ENCODE assay signal across 8 mouse cellular contexts in the genomic region with DNA sequence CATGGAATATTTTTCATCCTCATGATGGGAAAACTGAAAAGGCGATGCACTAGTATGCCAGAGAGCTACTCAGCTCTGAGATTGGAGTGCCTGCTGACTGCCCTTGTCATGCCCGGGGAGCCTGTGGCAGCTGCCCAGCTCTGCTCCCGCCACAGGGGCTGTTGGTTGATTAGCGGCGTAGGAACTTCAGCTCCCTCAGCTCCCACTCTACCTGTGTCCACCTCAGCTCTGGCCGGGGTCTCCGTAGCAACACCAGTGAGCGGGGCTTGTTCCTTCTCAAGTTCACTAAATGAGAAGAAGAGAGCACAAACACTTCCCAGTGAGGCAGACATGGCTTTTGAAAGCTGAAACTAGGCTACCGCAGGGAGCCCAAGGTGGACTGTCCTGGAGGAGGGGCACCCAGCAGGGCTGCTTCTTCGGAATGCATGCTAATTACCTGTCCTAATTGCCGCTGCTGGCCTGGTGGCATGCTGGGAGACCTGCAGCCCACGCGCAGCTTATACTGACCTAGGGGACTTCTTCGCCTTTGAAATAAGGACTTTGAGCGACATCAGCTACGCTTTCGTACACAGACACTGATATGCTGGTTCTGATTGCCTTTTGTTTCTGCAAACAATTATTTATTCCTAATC.
DNase-seq lines count a peak whose midpoint lies in the region; ATAC-seq and TF ChIP-seq lines count a peak whose summit lies in the region.

No protein-coding gene starts in this region.

- H3K27me3 ChIP-seq in liver, adult 2 months (ENCODE audit: control insufficient read depth, insufficient read depth, low read length): peaks cover 8% of the 10 kb centered on the region; the same call in 1 of the 2 replicates
- peaks cover 30% of the 10 kb centered on the region for H3K27me3 ChIP-seq in embryonic facial prominence, embryonic 10.5 days (replicated peaks; ENCODE audit: low read depth, poor library complexity, severe bottlenecking)
- H3K27me3 ChIP-seq in hindbrain, embryonic 14.5 days (ENCODE audit: control insufficient read depth, insufficient read depth, low read length): no peaks in the 10 kb centered on the region
- no peaks in the 10 kb centered on the region for H3K27me3 ChIP-seq in midbrain, embryonic 15.5 days (replicated peaks)

- no peaks in the 10 kb centered on the region for H3K79me2 ChIP-seq in liver, adult 2 months (ENCODE audit: control insufficient read depth, insufficient read depth, low read length)

- DNase-seq in liver, adult 2 months (ENCODE audit: extremely low read depth, low read depth, low spot score): no peak
- DNase-seq in liver: no peak
- peak; percentile 41 for DNase-seq in embryonic facial prominence, embryonic 10.5 days (ENCODE audit: low spot score)
- no peak for DNase-seq in hindbrain, embryonic 14.5 days (ENCODE audit: low spot score)
- no peak for DNase-seq in right cerebral cortex, adult 18-20 months
- no peak for DNase-seq in layer of hippocampus, adult 18-20 months (ENCODE audit: low spot score in 2 of 2)
- DNase-seq in layer of hippocampus, adult 11-12 months (ENCODE audit: low spot score): no peak

- peak overlapping the region; percentile 17; the same call in 1 of the 2 replicates for H3K4me3 ChIP-seq in liver, adult 2 months (ENCODE audit: insufficient read depth, low read depth, low read length)
- H3K4me3 ChIP-seq in embryonic facial prominence, embryonic 10.5 days: peak overlapping the region; percentile 44
- no peak overlapping the region for H3K4me3 ChIP-seq in hindbrain, embryonic 14.5 days (replicated peaks; ENCODE audit: low read length)
- no peak overlapping the region for H3K4me3 ChIP-seq in midbrain, embryonic 15.5 days

- TF ChIP-seq POLR2A in liver, adult 2 months (IDR thresholded peaks at IDR 0.05; ENCODE audit: extremely low read depth, insufficient read depth, low read length): no peak

- no peak for ATAC-seq in hindbrain, embryonic 14.5 days (ENCODE audit: low FRiP score)
- ATAC-seq in midbrain, embryonic 15.5 days (replicated peaks): peak; percentile 66

- no peaks in the 10 kb centered on the region for H3K9me3 ChIP-seq in embryonic facial prominence, embryonic 10.5 days
- no peaks in the 10 kb centered on the region for H3K9me3 ChIP-seq in hindbrain, embryonic 14.5 days (ENCODE audit: control insufficient read depth, low read length)
- H3K9me3 ChIP-seq in midbrain, embryonic 15.5 days: no peaks in the 10 kb centered on the region

- H3K27ac ChIP-seq in liver, adult 2 months (replicated peaks; ENCODE audit: insufficient read depth, low read depth, low read length): no peak overlapping the region
- H3K27ac ChIP-seq in embryonic facial prominence, embryonic 10.5 days (replicated peaks): no peak overlapping the region; the same call in 1 of the 2 replicates
- H3K27ac ChIP-seq in hindbrain, embryonic 14.5 days: no peak overlapping the region
- no peak overlapping the region for H3K27ac ChIP-seq in midbrain, embryonic 15.5 days

- WGBS in liver, adult 2 months: 20% methylated on average over 17 of the region's 17 CpGs
- 7% methylated on average over 17 of the region's 17 CpGs for WGBS in embryonic facial prominence, embryonic 10.5 days
- WGBS in hindbrain, embryonic 14.5 days: 17% methylated on average over 17 of the region's 17 CpGs
- 19% methylated on average over 17 of the region's 17 CpGs for WGBS in midbrain, embryonic 15.5 days

- no peaks in the 10 kb centered on the region for H3K36me3 ChIP-seq in liver, adult 2 months (ENCODE audit: control insufficient read depth, insufficient read depth, low read length)
- no peaks in the 10 kb centered on the region; the same call in 1 of the 2 replicates for H3K36me3 ChIP-seq in embryonic facial prominence, embryonic 10.5 days (replicated peaks)
- peaks cover 13% of the 10 kb centered on the region; the same call in 1 of the 2 replicates for H3K36me3 ChIP-seq in hindbrain, embryonic 14.5 days (replicated peaks; ENCODE audit: control insufficient read depth, insufficient read depth)
- H3K36me3 ChIP-seq in midbrain, embryonic 15.5 days (replicated peaks): no peaks in the 10 kb centered on the region; the same call in 1 of the 2 replicates

- H3K4me1 ChIP-seq in liver, adult 2 months (ENCODE audit: control insufficient read depth, insufficient read depth, low read length): no peaks in the 10 kb centered on the region
- peaks cover 21% of the 10 kb centered on the region for H3K4me1 ChIP-seq in embryonic facial prominence, embryonic 10.5 days
- H3K4me1 ChIP-seq in hindbrain, embryonic 14.5 days (replicated peaks; ENCODE audit: control insufficient read depth, insufficient read depth, low read length): peaks cover 6% of the 10 kb centered on the region
- H3K4me1 ChIP-seq in midbrain, embryonic 15.5 days: peaks cover 13% of the 10 kb centered on the region

- no peak overlapping the region for H3K9ac ChIP-seq in liver, adult 2 months (ENCODE audit: low read depth, low read length)
- H3K9ac ChIP-seq in hindbrain, embryonic 14.5 days: no peak overlapping the region
- no peak overlapping the region for H3K9ac ChIP-seq in midbrain, embryonic 15.5 days

- no peak for TF ChIP-seq CTCF in liver, adult 2 months (IDR thresholded peaks at IDR 0.05; ENCODE audit: low read depth, low read length)

- peak overlapping the region; percentile 24 for H3K4me2 ChIP-seq in hindbrain, embryonic 14.5 days (replicated peaks)
- peak overlapping the region; percentile 12; the same call in 1 of the 2 replicates for H3K4me2 ChIP-seq in midbrain, embryonic 15.5 days

Comparison
In these comparisons a context has a peak if more than half of its experiments do, and no peak if none do; other contexts are left out.
1. H3K4me3 ChIP-seq: peak in liver, adult 2 months (single experiment) and embryonic facial prominence, embryonic 10.5 days (single experiment); none in hindbrain, embryonic 14.5 days (single experiment) and midbrain, embryonic 15.5 days (single experiment).